Mouse (Mus musculus) limb, embryonic 14.5 days (tissue): ENCODE measurements around the gene Prkg2. TPM values are rescaled to one million over a fixed set of nuclear protein-coding genes. Genes with fewer than 3 reads are reported as not detected.

Source experiments
- ATAC-seq: fragments of 200-750 bp; cut with Nextera tagmentation; 2 replicates; pipeline ENCODE4 v1.8.0; 2017; ENCODE audit warnings: low read depth, moderate number of reproducible peaks, moderate TSS enrichment; ENCODE audit not compliant: low FRiP score
- DNase-seq: peaks from one replicate; pipeline ENCODE4 v3.0.0-alpha.2; 2015; ENCODE audit warnings: low spot score
- H3K27ac ChIP-seq: fragments of 300-500 bp; sonication (generic); replicated peaks from 2 replicates; pipeline ENCODE4 v1.5.1; 2014; ENCODE audit warnings: low read depth, mild to moderate bottlenecking, low read length, moderate library complexity, mixed read lengths
- H3K27me3 ChIP-seq: fragments of 300-500 bp; sonication (generic); 2 replicates; pipeline ENCODE4 v1.6.1; 2014; ENCODE audit warnings: low read length, mixed read lengths; ENCODE audit not compliant: control insufficient read depth, insufficient read depth
- H3K36me3 ChIP-seq: fragments of 300-500 bp; sonication (generic); 2 replicates; pipeline ENCODE4 v1.6.1; 2014; ENCODE audit warnings: mild to moderate bottlenecking, low read length, moderate library complexity, mixed read lengths; ENCODE audit not compliant: control insufficient read depth, insufficient read depth
- H3K4me1 ChIP-seq: fragments of 300-500 bp; sonication (generic); 2 replicates; pipeline ENCODE4 v1.6.1; 2014; ENCODE audit warnings: antibody characterized with exemption, low read length, mixed read lengths; ENCODE audit not compliant: control insufficient read depth, insufficient read depth
- H3K4me2 ChIP-seq: fragments of 300-500 bp; sonication (generic); replicated peaks from 2 replicates; pipeline ENCODE4 v1.6.1; 2014; ENCODE audit warnings: low read depth, mild to moderate bottlenecking, low read length, moderate library complexity; ENCODE audit not compliant: severe bottlenecking
- H3K4me3 ChIP-seq: fragments of 300-500 bp; sonication (generic); replicated peaks from 2 replicates; pipeline ENCODE4 v1.5.1; 2014; ENCODE audit warnings: low read length
- H3K9ac ChIP-seq: fragments of 300-500 bp; sonication (generic); 2 replicates; pipeline ENCODE4 v1.6.1; 2014; ENCODE audit warnings: mild to moderate bottlenecking, low read depth, low read length, moderate library complexity; ENCODE audit not compliant: severe bottlenecking
- H3K9me3 ChIP-seq: fragments of 300-500 bp; sonication (generic); 2 replicates; pipeline ENCODE4 v1.6.1; 2016; ENCODE audit warnings: low read length; ENCODE audit not compliant: control insufficient read depth
- POLR2A ChIP-seq: fragments of 200-500 bp; IDR thresholded peaks from 2 replicates; pipeline ENCODE4 v1.8.0; 2012; ENCODE audit warnings: inconsistent platforms, mild to moderate bottlenecking, moderate library complexity, borderline replicate concordance; ENCODE audit not compliant: insufficient read depth, insufficient read length; ENCODE audit errors: extremely low read depth
- WGBS: fragments of 180-500 bp; shearing (Covaris S2); extraction: QIAGEN DNeasy Blood & Tissue Kit; methylation state at CpG from one replicate; pipeline ENCODE4 v1.1.7; 2014; 5-methylcytosine and 5-hydroxymethylcytosine counted together
- polyA plus RNA-seq, 2 experiments: library from polyadenylated mRNA; depleted of rRNA in 1 of 2; stranded (reverse) in 1 of 2; unstranded in 1 of 2; fragments of >200 nt; fragmentation: Nextera tagmentation in 1 of 2; extraction: Ambion mirVana in 1 of 2; gene quantifications; 2 replicates each; pipeline versions ENCODE4 v1.2.1 to v1.2.3; 2012 to 2014

Gene Prkg2
- polyA plus RNA-seq, 2 experiments: 2.9 to 3.4 TPM

DNA sequence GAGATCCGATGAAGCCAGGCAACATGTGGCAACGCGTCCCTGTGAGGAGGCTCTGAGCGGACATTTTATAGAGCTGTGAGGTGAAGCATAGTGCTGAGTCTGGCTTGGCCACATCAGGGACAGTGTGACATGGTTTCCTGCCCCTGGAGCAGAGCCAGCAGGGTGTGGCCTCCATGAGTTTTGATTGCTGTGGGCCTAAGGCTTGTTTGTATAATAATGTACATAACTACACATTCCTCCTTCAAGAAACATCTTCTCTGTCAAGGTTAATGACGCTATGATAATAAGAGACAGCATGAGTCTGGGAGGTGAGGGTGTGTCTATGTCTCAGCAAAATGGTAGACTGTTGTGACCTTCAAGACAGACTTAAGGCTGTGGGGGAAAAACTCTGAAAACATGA, 118.4 kb downstream of the Prkg2 start:
- ATAC-seq: no peak
- no peak for TF ChIP-seq POLR2A
- Histone ChIP-seq H3K27me3 (no peaks in the 10 kb centered on the region), H3K9me3 (no peaks in the 10 kb centered on the region), H3K36me3 (no peaks in the 10 kb centered on the region), H3K27ac (no peak overlapping the region), H3K4me3 (no peak overlapping the region), H3K4me1 (no peaks in the 10 kb centered on the region), H3K9ac (no peak overlapping the region), H3K4me2 (no peak overlapping the region)
- DNase-seq: no peak
- WGBS: 77% methylated on average over 5 of the region's 5 CpGs

- H3K4me2 ChIP-seq: no peak overlapping the region
- H3K27ac ChIP-seq: no peak overlapping the region
- 64% methylated on average over 4 of the region's 4 CpGs for WGBS
- H3K27me3 ChIP-seq: no peaks in the 10 kb centered on the region
- no peak overlapping the region for H3K4me3 ChIP-seq
- H3K9me3 ChIP-seq: peaks cover 4% of the 10 kb centered on the region; the same call in 1 of the 2 replicates
- no peaks in the 10 kb centered on the region for H3K4me1 ChIP-seq
- no peak for TF ChIP-seq POLR2A
- no peaks in the 10 kb centered on the region for H3K36me3 ChIP-seq
- no peak overlapping the region for H3K9ac ChIP-seq
- DNase-seq (peak; percentile 53), ATAC-seq (no peak)
These were observed 134.8 kb downstream of the Prkg2 start for GRCm38 (mm10) chr5:98902339-98902738.

GRCm38 (mm10) chr5:98900926-98901325, 136.2 kb downstream of the Prkg2 start:
- TF ChIP-seq POLR2A: no peak
- Histone ChIP-seq H3K27ac (no peak overlapping the region), H3K36me3 (no peaks in the 10 kb centered on the region), H3K9me3 (no peaks in the 10 kb centered on the region), H3K4me3 (no peak overlapping the region), H3K9ac (no peak overlapping the region), H3K27me3 (no peaks in the 10 kb centered on the region), H3K4me1 (no peaks in the 10 kb centered on the region), H3K4me2 (no peak overlapping the region)
- ATAC-seq (no peak), DNase-seq (no peak)
- 75% methylated on average over 5 of the region's 5 CpGs for WGBS

- Histone ChIP-seq H3K36me3 (no peaks in the 10 kb centered on the region), H3K9me3 (no peaks in the 10 kb centered on the region), H3K9ac (no peak overlapping the region), H3K4me1 (no peaks in the 10 kb centered on the region), H3K27me3 (no peaks in the 10 kb centered on the region), H3K4me2 (no peak overlapping the region), H3K27ac (no peak overlapping the region), H3K4me3 (no peak overlapping the region)
- TF ChIP-seq POLR2A: no peak
- no peak for DNase-seq
- no peak for ATAC-seq
These were observed 139.2 kb downstream of the Prkg2 start for GRCm38 (mm10) chr5:98897946-98898345.

- no peak for DNase-seq
- Histone ChIP-seq H3K9ac (no peak overlapping the region), H3K4me2 (no peak overlapping the region), H3K9me3 (no peaks in the 10 kb centered on the region), H3K4me3 (no peak overlapping the region), H3K4me1 (no peaks in the 10 kb centered on the region), H3K27me3 (no peaks in the 10 kb centered on the region), H3K36me3 (no peaks in the 10 kb centered on the region), H3K27ac (no peak overlapping the region)
- TF ChIP-seq POLR2A: no peak
- no peak for ATAC-seq
- 81% methylated on average over 3 of the region's 3 CpGs for WGBS
These were observed 142.9 kb downstream of the Prkg2 start for GRCm38 (mm10) chr5:98894281-98894680.

- DNase-seq (no peak), ATAC-seq (no peak)
- Histone ChIP-seq H3K27me3 (no peaks in the 10 kb centered on the region), H3K4me1 (no peaks in the 10 kb centered on the region), H3K4me2 (no peak overlapping the region), H3K36me3 (no peaks in the 10 kb centered on the region), H3K9ac (no peak overlapping the region), H3K9me3 (no peaks in the 10 kb centered on the region), H3K4me3 (no peak overlapping the region), H3K27ac (no peak overlapping the region)
- whole genome bisulfite sequencing: 84% methylated on average over 2 of the region's 2 CpGs
- no peak for TF ChIP-seq POLR2A
These were observed 146.6 kb downstream of the Prkg2 start for GRCm38 (mm10) chr5:98890544-98891050.
